Mouse (Mus musculus) cerebellum, adult 2 months (tissue): ENCODE measurements at regions not wholly inside any gene's neighbourhood (a gene's known extent, or its start where the extent isn't known, plus 50 kb on each side); places are given as distances from the start of the nearest gene placed in this dataset.

Experiments
- CTCF ChIP-seq: fragments of 200-500 bp; IDR thresholded peaks from 2 replicates; pipeline ENCODE4 v1.5.1; 2011; ENCODE audit warnings: low read depth, mild to moderate bottlenecking, control low read depth, low read length, moderate library complexity, borderline replicate concordance; ENCODE audit not compliant: insufficient read depth
- POLR2A ChIP-seq: fragments of 200-500 bp; IDR thresholded peaks from 2 replicates; pipeline ENCODE4 v1.6.1; 2011; ENCODE audit warnings: low read length, control low read depth, borderline replicate concordance; ENCODE audit not compliant: insufficient read depth

GRCm38 (mm10) chr14:76702709-76703372 lies 146.2 kb upstream of the Serp2 start:
- TF ChIP-seq POLR2A (no peak), CTCF (no peak)
